Mouse (Mus musculus) forebrain, embryonic 16.5 days (tissue): ENCODE data around the gene Mrpl21. TPM values are rescaled to one million over a fixed set of nuclear protein-coding genes. Genes with fewer than 3 reads are reported as not detected.

ENCODE experiments used
- ATAC-seq: fragments of 200-750 bp; cut with Nextera tagmentation; 2 replicates; pipeline ENCODE4 v1.8.0; 2017; ENCODE audit warnings: mild to moderate bottlenecking, moderate library complexity
- H3K27ac ChIP-seq: fragments of 300-500 bp; sonication (generic); 2 replicates; pipeline ENCODE4 v1.5.1; 2014; ENCODE audit warnings: low read length, control low read depth
- H3K27me3 ChIP-seq: fragments of 300-500 bp; sonication (generic); replicated peaks from 2 replicates; pipeline ENCODE4 v1.6.1; 2014; ENCODE audit warnings: low read length; ENCODE audit not compliant: control insufficient read depth, insufficient read depth
- H3K36me3 ChIP-seq: fragments of 300-500 bp; sonication (generic); 2 replicates; pipeline ENCODE4 v1.6.1; 2014; ENCODE audit not compliant: control insufficient read depth, insufficient read depth
- H3K4me1 ChIP-seq: fragments of 300-500 bp; sonication (generic); replicated peaks from 2 replicates; pipeline ENCODE4 v1.6.1; 2014; ENCODE audit warnings: low read length; ENCODE audit not compliant: control insufficient read depth, insufficient read depth
- H3K4me2 ChIP-seq: fragments of 300-500 bp; sonication (generic); 2 replicates; pipeline ENCODE4 v1.6.1; 2014; ENCODE audit warnings: mild to moderate bottlenecking, low read length, control low read depth
- H3K4me3 ChIP-seq: fragments of 300-500 bp; sonication (generic); replicated peaks from 2 replicates; pipeline ENCODE4 v1.5.1; 2014; ENCODE audit warnings: mild to moderate bottlenecking, low read length, control low read depth
- H3K9ac ChIP-seq: fragments of 300-500 bp; sonication (generic); replicated peaks from 2 replicates; pipeline ENCODE4 v1.6.1; 2014; ENCODE audit warnings: low read depth, low read length, control low read depth
- H3K9me3 ChIP-seq: fragments of 300-500 bp; sonication (generic); 2 replicates; pipeline ENCODE4 v1.6.1; 2016; ENCODE audit warnings: low read length; ENCODE audit not compliant: control insufficient read depth
- WGBS: fragments of 180-500 bp; shearing (Covaris S2); extraction: QIAGEN DNeasy Blood & Tissue Kit; methylation state at CpG from one replicate; pipeline ENCODE4 v1.1.7; 2014; 5-methylcytosine and 5-hydroxymethylcytosine counted together
- polyA plus RNA-seq: library from polyadenylated mRNA; unstranded; fragments of >200 nt; fragmentation: Nextera tagmentation; extraction: Ambion mirVana; gene quantifications from 2 replicates; pipeline ENCODE4 v1.2.1, GENCODE M21; 2015

The Mrpl21 gene
- polyA plus RNA-seq, 1 experiment from 2014 or later, result 95.7 TPM

DNA sequence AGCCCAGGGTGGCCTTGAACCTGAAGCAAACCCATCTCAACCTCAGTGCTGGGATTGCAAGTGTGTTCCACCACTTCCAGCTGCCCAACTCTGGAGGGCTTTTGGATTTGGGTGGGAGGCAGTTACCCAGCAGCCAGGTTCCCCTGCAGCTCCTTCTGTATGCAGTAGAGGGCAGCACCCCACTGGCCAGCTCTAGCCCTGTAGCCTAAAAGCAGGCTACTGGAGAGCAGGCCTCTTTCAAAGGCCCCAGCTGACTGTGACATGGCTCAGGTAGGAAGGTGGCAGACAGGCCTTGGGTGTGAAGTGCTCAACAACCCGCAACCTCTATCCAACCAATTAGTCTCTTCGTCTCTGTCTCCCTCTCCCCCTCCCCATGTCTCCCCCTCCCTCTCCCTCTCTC, 9.3 kb downstream of the Mrpl21 start:
- peak; percentile 74 for ATAC-seq
- no peaks in the 10 kb centered on the region for H3K9me3 ChIP-seq
- H3K9ac ChIP-seq, result no peak overlapping the region
- H3K4me1 ChIP-seq, result no peaks in the 10 kb centered on the region
- H3K27me3 ChIP-seq, result no peaks in the 10 kb centered on the region
- H3K4me3 ChIP-seq, result no peak overlapping the region
- no peak overlapping the region for H3K4me2 ChIP-seq
- 51% methylated on average over 2 of the region's 2 CpGs for whole genome bisulfite sequencing
- no peak overlapping the region for H3K27ac ChIP-seq
- H3K36me3 ChIP-seq, result peaks cover 6% of the 10 kb centered on the region; the same call in 1 of the 2 replicates

DNA sequence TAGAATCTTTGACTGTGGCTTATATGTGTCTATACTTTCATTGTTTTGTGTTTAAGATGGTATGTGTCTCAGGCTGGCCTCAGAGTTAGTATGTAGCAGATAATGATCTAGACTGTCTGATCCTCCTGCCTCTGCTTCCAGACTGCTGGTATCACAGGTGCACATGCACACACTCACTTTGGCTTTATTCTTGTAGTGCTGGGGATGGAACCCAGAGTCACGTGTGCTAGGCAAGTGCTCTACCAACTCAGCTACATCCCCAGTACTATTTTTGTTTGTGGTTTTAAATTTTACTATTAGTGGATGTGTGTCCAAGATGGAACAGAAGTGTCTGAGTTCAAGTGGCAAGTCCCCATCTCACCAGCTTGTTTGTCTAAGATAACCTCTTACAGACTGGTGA, 10.3 kb downstream of the Mrpl21 start:
- WGBS, result 94% methylated on average over 1 of the region's 1 CpGs
- Histone ChIP-seq H3K27ac (no peak overlapping the region), H3K4me3 (no peak overlapping the region), H3K9me3 (no peaks in the 10 kb centered on the region), H3K4me1 (no peaks in the 10 kb centered on the region), H3K27me3 (no peaks in the 10 kb centered on the region), H3K36me3 (peaks cover 6% of the 10 kb centered on the region; the same call in 1 of the 2 replicates), H3K9ac (no peak overlapping the region), H3K4me2 (no peak overlapping the region)
- ATAC-seq, result no peak

DNA sequence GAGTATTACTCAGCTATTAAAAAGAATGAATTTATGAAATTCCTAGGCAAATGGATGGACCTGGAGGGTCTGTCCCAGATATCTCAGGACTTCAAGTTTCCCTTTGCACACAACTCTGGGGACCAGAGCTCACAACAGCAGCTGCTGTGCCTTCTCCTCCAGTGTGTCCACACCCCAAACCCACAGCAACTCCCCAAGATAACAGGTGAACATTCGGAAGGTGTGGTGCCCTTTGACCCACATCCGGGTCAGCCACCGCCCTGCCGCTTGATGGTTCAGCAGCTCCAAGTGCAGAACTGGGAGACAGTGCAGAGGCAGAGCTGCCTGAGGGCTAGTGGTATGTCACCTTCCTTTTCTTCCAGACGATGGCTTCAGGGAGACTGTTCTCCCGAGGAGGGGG, 12.5 kb downstream of the Mrpl21 start:
- WGBS, result 85% methylated on average over 6 of the region's 6 CpGs
- H3K4me1 ChIP-seq, result no peaks in the 10 kb centered on the region
- no peak for ATAC-seq
- H3K4me2 ChIP-seq, result no peak overlapping the region
- no peak overlapping the region for H3K4me3 ChIP-seq
- H3K36me3 ChIP-seq, result peaks cover 6% of the 10 kb centered on the region; the same call in 1 of the 2 replicates
- no peak overlapping the region for H3K9ac ChIP-seq
- no peaks in the 10 kb centered on the region for H3K27me3 ChIP-seq
- H3K9me3 ChIP-seq, result no peaks in the 10 kb centered on the region
- H3K27ac ChIP-seq, result no peak overlapping the region

DNA sequence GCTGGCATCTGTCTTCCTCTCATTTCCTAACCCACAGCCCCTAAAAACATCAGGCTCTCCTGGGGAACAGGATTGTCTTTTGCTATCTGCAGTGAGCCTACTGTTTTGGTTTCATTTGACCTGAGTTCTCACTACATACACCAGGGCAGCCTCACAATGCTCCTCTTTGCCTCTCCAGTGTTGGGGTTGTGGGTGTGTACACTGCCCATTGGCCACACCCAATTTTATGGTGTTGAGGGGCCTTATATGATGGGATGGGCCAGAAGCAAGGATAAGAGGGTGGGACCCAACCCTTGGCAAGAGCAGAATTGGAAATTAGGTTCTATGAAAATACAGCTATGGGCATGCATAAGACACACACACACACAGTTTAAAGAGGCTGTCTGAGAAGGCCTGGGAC, 14.3 kb downstream of the Mrpl21 start:
- no peak for ATAC-seq
- Histone ChIP-seq H3K27me3 (no peaks in the 10 kb centered on the region), H3K27ac (no peak overlapping the region), H3K4me2 (no peak overlapping the region), H3K9ac (no peak overlapping the region), H3K4me3 (no peak overlapping the region), H3K36me3 (peaks cover 2% of the 10 kb centered on the region; the same call in 1 of the 2 replicates), H3K9me3 (no peaks in the 10 kb centered on the region), H3K4me1 (no peaks in the 10 kb centered on the region)

DNA sequence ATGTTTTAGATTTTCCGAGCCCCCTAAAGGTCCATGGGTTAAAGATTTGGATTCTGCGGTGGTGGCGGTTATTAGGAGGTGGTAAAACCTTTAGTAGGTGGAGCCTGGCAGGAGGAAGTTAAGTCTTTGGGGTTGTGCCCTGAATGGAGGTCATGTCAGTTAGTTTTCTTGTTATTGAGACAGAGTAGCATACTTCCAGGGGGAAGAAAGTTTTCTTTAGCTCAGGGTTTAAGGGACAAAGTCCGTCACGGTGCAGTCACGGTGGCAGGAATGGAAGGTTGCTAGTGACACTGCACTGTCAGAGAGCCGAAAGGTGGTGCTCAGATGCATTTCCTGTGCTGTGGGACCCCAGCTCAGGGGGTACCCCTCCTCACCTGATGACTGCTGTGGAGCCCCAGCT, 15.1 kb downstream of the Mrpl21 start:
- H3K9ac ChIP-seq, result no peak overlapping the region
- no peaks in the 10 kb centered on the region for H3K9me3 ChIP-seq
- 82% methylated on average over 7 of the region's 7 CpGs for WGBS
- H3K4me1 ChIP-seq, result no peaks in the 10 kb centered on the region
- ATAC-seq, result no peak
- H3K4me3 ChIP-seq, result no peak overlapping the region
- H3K36me3 ChIP-seq, result peaks cover 2% of the 10 kb centered on the region; the same call in 1 of the 2 replicates
- no peak overlapping the region for H3K27ac ChIP-seq
- H3K27me3 ChIP-seq, result no peaks in the 10 kb centered on the region
- H3K4me2 ChIP-seq, result no peak overlapping the region

DNA sequence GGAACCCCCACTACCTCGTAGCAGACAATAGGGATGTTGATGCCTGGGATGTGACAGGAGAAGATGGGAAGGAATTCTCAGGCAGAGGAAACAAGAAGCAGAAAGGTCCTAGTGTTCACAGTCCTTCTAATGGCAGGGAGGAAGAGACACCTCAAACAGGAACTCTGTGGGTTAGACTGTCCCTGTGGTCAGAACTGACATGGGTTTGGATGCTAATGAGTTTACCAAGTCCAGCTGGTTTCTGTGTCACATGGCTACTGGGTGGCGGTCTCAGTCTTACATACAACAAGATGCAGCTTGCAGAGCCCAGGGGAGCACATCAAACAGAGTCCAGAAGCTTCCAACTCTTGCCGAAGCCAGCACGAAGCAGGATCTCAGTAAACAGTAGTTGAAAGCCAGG, 21.3 kb downstream of the Mrpl21 start:
- Histone ChIP-seq H3K27me3 (no peaks in the 10 kb centered on the region), H3K27ac (no peak overlapping the region), H3K36me3 (no peaks in the 10 kb centered on the region), H3K4me2 (no peak overlapping the region), H3K9me3 (no peaks in the 10 kb centered on the region), H3K4me3 (no peak overlapping the region), H3K4me1 (no peaks in the 10 kb centered on the region), H3K9ac (no peak overlapping the region)
- no peak for ATAC-seq
- 73% methylated on average over 4 of the region's 4 CpGs for WGBS

DNA sequence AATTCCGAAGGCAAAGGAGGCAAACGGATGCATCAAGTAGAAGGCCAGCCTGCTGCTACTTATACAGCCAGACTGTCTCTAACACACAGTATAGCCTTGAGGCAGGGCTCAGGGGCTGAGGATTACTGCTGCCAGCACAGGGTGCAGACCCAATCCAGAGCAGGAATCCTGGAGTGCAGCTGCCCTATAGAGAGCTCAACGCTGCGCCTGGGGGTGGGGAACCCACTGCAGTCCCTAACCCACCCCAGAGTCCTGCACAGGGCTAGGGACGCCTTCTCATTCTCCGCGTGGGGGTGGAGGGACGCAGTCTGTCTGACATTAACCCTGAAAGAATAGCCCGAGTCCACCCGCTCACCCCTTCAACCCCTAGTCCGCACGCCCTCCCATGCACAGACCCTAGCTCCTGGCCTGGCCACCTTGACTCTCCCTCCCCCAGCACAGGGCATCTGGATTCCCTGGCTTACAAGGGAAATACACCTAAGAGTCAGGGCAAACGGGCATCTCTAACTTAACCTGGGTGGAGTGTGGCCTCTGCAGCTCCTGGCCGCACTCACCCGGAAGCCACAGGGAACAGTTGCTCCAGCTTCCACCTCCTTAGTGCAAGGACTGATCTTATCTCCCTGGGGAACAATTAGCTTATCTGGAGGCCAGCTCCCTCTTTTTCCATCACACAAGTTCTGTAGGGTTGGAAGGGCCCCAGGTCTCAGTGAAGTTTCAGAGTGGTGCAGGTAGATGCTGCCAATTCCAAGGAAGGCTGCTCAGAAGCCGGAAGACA, 24.7 kb downstream of the Mrpl21 start:
- Histone ChIP-seq H3K4me1 (no peaks in the 10 kb centered on the region), H3K9me3 (no peaks in the 10 kb centered on the region), H3K27ac (no peak overlapping the region), H3K4me3 (no peak overlapping the region), H3K4me2 (no peak overlapping the region), H3K27me3 (no peaks in the 10 kb centered on the region), H3K9ac (no peak overlapping the region), H3K36me3 (no peaks in the 10 kb centered on the region)
- ATAC-seq, result no peak
- 45% methylated on average over 16 of the region's 16 CpGs for WGBS

DNA sequence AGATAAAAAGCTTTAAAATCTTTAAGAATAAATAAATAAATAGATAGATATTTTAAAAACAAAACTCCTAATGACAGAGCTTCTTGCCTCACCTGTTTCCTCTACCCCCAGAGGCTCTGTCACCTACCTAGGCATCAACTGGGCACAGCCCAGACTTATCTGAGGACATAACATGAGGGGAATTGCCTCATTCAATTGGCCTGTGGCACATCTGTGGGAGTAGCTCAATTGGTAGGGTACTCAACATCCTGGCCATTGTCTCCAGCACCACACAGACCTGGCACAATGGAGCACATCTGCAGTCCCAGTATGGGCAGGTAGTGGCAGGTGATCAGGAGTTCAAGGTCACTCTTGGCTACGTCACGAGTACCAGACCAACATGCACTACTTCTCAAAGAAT, 36.6 kb downstream of the Mrpl21 start:
- H3K4me2 ChIP-seq, result no peak overlapping the region
- H3K36me3 ChIP-seq, result no peaks in the 10 kb centered on the region
- H3K9me3 ChIP-seq, result no peaks in the 10 kb centered on the region
- WGBS, result 88% methylated on average over 2 of the region's 2 CpGs
- no peak overlapping the region for H3K9ac ChIP-seq
- no peak for ATAC-seq
- H3K4me1 ChIP-seq, result peaks cover 20% of the 10 kb centered on the region
- peaks cover 13% of the 10 kb centered on the region for H3K27me3 ChIP-seq
- H3K27ac ChIP-seq, result no peak overlapping the region
- no peak overlapping the region for H3K4me3 ChIP-seq

DNA sequence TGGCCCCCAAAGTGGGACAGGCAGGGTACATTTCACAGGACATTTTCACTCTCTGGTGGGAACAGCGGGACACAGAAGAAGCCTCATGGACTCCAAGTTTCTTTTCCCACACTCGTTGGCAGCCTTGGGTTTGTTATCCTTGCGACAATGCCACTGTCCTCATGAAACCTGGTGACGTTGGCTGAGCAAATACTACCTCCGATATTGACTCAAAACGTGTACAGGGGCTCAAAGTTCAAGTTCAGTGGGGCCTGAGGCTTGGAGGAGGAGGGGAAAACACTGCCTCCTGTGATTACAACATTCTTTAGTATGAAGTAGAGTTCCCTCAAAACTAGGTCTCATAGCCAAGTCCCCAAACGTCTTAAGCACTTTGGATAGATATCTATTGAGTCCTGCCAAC, 37.4 kb downstream of the Mrpl21 start:
- no peak for ATAC-seq
- no peak overlapping the region for H3K27ac ChIP-seq
- peaks cover 17% of the 10 kb centered on the region for H3K27me3 ChIP-seq
- no peak overlapping the region for H3K9ac ChIP-seq
- WGBS, result 79% methylated on average over 7 of the region's 7 CpGs
- H3K4me1 ChIP-seq, result peaks cover 27% of the 10 kb centered on the region
- H3K4me2 ChIP-seq, result no peak overlapping the region
- H3K9me3 ChIP-seq, result no peaks in the 10 kb centered on the region
- H3K36me3 ChIP-seq, result no peaks in the 10 kb centered on the region
- H3K4me3 ChIP-seq, result no peak overlapping the region

DNA sequence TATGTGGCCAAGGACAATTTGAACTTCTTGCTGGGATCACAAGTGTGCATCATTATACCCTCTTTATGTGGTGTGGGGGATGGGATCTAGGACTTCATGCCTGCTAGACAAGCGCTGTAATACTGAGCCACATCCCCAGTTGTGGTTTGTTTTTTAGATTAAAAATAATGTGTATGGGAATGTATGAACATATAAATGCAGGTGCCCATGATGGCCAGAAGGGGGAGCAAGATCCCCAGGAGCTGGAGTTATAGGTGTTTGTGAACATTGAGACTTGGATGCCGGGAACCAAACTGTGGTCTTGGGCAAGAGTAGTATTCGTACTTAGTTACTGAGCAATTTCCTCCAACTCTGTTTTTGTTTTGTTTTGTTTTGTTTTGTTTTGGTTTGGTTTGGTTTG, 38.1 kb downstream of the Mrpl21 start:
- 85% methylated on average over 3 of the region's 3 CpGs for WGBS
- H3K4me3 ChIP-seq, result no peak overlapping the region
- H3K27ac ChIP-seq, result no peak overlapping the region

More for the DNA sequence above, 38.1 kb downstream of the Mrpl21 start:
- Histone ChIP-seq H3K9ac (no peak overlapping the region), H3K4me2 (no peak overlapping the region), H3K4me1 (peaks cover 33% of the 10 kb centered on the region), H3K9me3 (no peaks in the 10 kb centered on the region), H3K27me3 (peaks cover 17% of the 10 kb centered on the region), H3K36me3 (no peaks in the 10 kb centered on the region)
- ATAC-seq, result no peak
